Mouse (Mus musculus) midbrain, postnatal 0 days (tissue): ENCODE data around the gene Cnst. TPM values are rescaled to one million over a fixed set of nuclear protein-coding genes. Genes with fewer than 3 reads are reported as not detected.

Experiments used
- ATAC-seq: fragments of 200-750 bp; cut with Nextera tagmentation; 2 replicates; pipeline ENCODE4 v1.8.0; 2017; ENCODE audit warnings: moderate number of reproducible peaks, mild to moderate bottlenecking, moderate TSS enrichment, moderate library complexity; ENCODE audit not compliant: low FRiP score
- DNase-seq: peaks from one replicate; pipeline ENCODE4 v3.0.0-alpha.2; 2015; ENCODE audit warnings: low spot score
- H3K27ac ChIP-seq: fragments of 300-500 bp; sonication (generic); 2 replicates; pipeline ENCODE4 v1.5.1; 2014; ENCODE audit warnings: low read depth, mild to moderate bottlenecking, low read length, mixed read lengths
- H3K27me3 ChIP-seq: fragments of 300-500 bp; sonication (generic); 2 replicates; pipeline ENCODE4 v1.6.1; 2014; ENCODE audit warnings: low read length, control low read depth, mixed read lengths; ENCODE audit not compliant: insufficient read depth
- H3K36me3 ChIP-seq: fragments of 300-500 bp; sonication (generic); 2 replicates; pipeline ENCODE4 v1.6.1; 2014; ENCODE audit warnings: low read length, control low read depth, mixed read lengths; ENCODE audit not compliant: insufficient read depth
- H3K4me1 ChIP-seq: fragments of 300-500 bp; sonication (generic); 2 replicates; pipeline ENCODE4 v1.6.1; 2014; ENCODE audit warnings: mild to moderate bottlenecking, control low read depth, antibody characterized with exemption, low read length, mixed read lengths; ENCODE audit not compliant: insufficient read depth
- H3K4me2 ChIP-seq: fragments of 300-500 bp; sonication (generic); 2 replicates; pipeline ENCODE4 v1.6.1; 2014; ENCODE audit warnings: low read depth, mild to moderate bottlenecking, low read length, mixed read lengths; ENCODE audit not compliant: poor library complexity, severe bottlenecking
- H3K4me3 ChIP-seq: fragments of 300-500 bp; sonication (generic); 2 replicates; pipeline ENCODE4 v1.5.1; 2014; ENCODE audit warnings: low read depth, mild to moderate bottlenecking, low read length, moderate library complexity
- H3K9ac ChIP-seq: fragments of 300-500 bp; sonication (generic); replicated peaks from 2 replicates; pipeline ENCODE4 v1.6.1; 2014; ENCODE audit warnings: mild to moderate bottlenecking, low read length, moderate library complexity, mixed read lengths; ENCODE audit not compliant: poor library complexity, severe bottlenecking
- H3K9me3 ChIP-seq: fragments of 300-500 bp; sonication (generic); 2 replicates; pipeline ENCODE4 v1.6.1; 2016; ENCODE audit warnings: low read length, control low read depth
- CTCF ChIP-seq: IDR thresholded peaks from 2 replicates; pipeline ENCODE4 v1.5.1; 2016; ENCODE audit warnings: antibody characterized with exemption, mild to moderate bottlenecking
- WGBS: fragments of 180-500 bp; shearing (Covaris S2); extraction: QIAGEN DNeasy Blood & Tissue Kit; methylation state at CpG from one replicate; pipeline ENCODE4 v1.1.7; 2014; 5-methylcytosine and 5-hydroxymethylcytosine counted together
- polyA plus RNA-seq: library from polyadenylated mRNA; unstranded; fragments of >200 nt; fragmentation: Nextera tagmentation; extraction: Ambion mirVana; gene quantifications from 2 replicates; pipeline ENCODE4 v1.2.1, GENCODE M21; 2015
- total RNA-seq: library from RNA; depleted of rRNA; stranded (reverse); fragments of >200 nt; gene quantifications from 2 replicates; pipeline ENCODE4 v1.2.3, GENCODE M21; 2014

Cnst gene
- total and polyA plus RNA-seq, 2 experiments from 2014 or later, result 16.5 to 36.8 TPM

DNA sequence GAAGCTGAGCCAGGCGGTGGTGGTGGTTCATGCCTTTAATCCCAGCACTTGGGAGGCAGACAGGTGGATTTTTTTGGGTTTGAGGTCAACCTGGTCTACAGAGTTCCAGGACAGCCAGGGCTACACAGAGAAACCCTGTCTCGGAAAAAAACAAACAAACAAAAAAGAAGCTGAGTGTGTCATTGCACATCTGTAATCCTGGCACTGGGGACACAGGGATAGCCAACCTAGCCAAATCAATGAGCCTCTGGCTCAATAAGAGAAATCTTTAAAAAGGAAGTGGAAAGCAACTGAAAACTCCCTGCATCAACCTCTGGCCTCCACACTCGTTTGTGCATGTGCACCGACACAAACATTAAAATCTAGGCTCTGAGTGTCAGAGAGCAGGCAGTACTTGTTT, 25.5 kb downstream of the Cnst start:
- no peak for TF ChIP-seq CTCF
- ATAC-seq, result no peak
- Histone ChIP-seq H3K9ac (no peak overlapping the region), H3K4me2 (no peak overlapping the region), H3K36me3 (no peaks in the 10 kb centered on the region), H3K9me3 (no peaks in the 10 kb centered on the region), H3K4me3 (no peak overlapping the region), H3K4me1 (no peaks in the 10 kb centered on the region), H3K27me3 (no peaks in the 10 kb centered on the region), H3K27ac (no peak overlapping the region)
- no peak for DNase-seq
- 82% methylated on average over 4 of the region's 4 CpGs for WGBS

DNA sequence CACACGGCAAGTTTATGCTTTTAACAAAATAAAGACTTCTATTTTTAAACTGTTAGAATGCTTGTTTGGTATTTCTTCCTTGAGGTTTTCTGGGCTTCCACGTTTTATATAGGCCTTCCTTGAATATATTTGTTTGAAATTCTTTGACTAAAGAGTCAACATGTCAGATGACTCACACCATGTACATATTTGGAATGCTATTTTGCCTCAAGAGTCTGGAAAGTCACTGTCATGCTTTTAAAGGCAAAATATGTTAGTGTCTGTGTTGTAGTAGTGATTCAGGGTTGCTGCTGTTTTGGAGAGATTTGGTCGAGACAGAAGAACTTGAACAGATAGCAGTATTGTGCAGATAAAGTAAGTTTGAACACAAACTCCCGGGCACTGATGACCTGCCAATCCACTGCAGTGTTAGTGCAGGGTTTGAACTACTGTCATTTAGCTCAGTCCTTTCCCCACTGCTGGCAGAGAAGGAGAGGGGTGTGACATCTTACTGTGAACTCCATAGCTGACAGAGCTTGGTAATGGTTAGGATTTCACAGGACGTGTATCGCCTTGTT, 27.6 kb downstream of the Cnst start:
- no peaks in the 10 kb centered on the region for H3K4me1 ChIP-seq

DNA sequence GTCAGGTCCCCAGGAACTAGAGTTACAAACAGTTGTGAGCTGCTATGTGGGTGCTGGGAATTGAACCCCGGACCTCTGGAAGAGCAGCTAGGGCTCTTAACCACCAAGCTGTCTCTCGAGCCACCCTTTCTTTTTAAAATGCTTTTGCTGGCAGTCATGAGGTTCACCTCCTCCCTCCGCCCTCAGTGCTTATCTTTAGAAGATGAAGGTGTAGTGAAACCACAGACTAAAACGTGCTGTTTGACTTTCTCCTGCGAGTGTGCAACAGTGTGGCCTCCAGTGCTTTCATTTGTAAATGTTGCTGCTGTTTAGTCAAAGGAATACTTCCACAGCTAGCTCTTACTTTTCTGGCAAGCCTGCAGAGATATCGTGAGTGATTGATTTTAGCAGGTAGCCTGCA, 32.5 kb downstream of the Cnst start:
- peaks cover 15% of the 10 kb centered on the region for H3K36me3 ChIP-seq
- H3K4me1 ChIP-seq, result no peaks in the 10 kb centered on the region
- no peak for TF ChIP-seq CTCF
- no peaks in the 10 kb centered on the region for H3K27me3 ChIP-seq
- no peak overlapping the region for H3K27ac ChIP-seq
- DNase-seq, result no peak
- no peak for ATAC-seq
- 76% methylated on average over 6 of the region's 6 CpGs for whole genome bisulfite sequencing
- no peaks in the 10 kb centered on the region for H3K9me3 ChIP-seq
- no peak overlapping the region for H3K4me2 ChIP-seq
- no peak overlapping the region for H3K9ac ChIP-seq
- H3K4me3 ChIP-seq, result no peak overlapping the region

More for the DNA sequence above, 27.6 kb downstream of the Cnst start:
- Histone ChIP-seq H3K27ac (no peak overlapping the region), H3K4me2 (no peak overlapping the region), H3K9me3 (no peaks in the 10 kb centered on the region), H3K9ac (no peak overlapping the region), H3K36me3 (no peaks in the 10 kb centered on the region), H3K4me3 (no peak overlapping the region), H3K27me3 (no peaks in the 10 kb centered on the region)
- DNase-seq, result no peak
- no peak for ATAC-seq
- 91% methylated on average over 6 of the region's 6 CpGs for WGBS
- TF ChIP-seq CTCF, result no peak

DNA sequence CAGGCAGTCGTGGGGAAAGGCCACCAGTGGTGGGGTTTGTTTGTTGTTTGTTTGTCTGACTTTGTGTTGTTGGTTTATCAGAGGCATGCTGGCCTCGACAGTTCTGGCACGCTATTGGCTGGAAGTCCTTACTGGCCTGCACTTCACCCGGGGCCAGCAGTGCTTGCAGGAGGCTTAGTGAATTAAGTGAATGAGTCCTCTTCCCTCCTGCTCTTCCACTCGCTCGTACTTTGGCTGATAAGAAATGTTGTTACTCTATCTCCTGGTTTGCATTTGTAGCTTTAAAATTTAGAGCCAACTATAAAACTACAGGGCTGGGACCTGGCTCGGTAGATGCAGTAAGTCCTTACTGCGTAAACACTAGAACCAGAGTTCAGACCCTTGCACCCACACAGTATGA, 34.0 kb downstream of the Cnst start:
- peaks cover 15% of the 10 kb centered on the region for H3K36me3 ChIP-seq
- H3K4me2 ChIP-seq, result no peak overlapping the region
- H3K9me3 ChIP-seq, result no peaks in the 10 kb centered on the region
- no peak for TF ChIP-seq CTCF
- WGBS, result 84% methylated on average over 8 of the region's 8 CpGs
- ATAC-seq (no peak), DNase-seq (no peak)
- no peaks in the 10 kb centered on the region for H3K4me1 ChIP-seq
- no peak overlapping the region for H3K9ac ChIP-seq
- H3K27me3 ChIP-seq, result no peaks in the 10 kb centered on the region
- no peak overlapping the region for H3K27ac ChIP-seq
- H3K4me3 ChIP-seq, result no peak overlapping the region

DNA sequence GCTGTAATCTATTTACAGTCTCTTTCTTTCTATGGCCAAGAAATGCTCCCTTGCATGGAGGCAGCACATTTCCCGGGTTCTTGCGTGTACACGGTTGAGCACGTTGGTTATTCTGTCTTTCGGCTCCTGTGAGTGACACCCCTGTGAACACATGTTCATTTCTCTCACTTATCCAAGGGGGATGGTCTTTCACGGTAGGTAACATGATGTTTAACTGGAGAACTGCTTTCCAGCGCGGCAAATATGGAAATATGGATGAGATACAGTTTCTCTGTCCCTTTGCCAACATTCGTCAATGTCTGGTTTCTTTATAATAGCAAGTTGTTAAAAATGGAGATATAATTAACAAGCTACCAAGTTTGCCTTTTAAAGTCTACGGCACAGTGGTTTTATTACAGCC, 35.3 kb downstream of the Cnst start:
- ATAC-seq, result no peak

DNA sequence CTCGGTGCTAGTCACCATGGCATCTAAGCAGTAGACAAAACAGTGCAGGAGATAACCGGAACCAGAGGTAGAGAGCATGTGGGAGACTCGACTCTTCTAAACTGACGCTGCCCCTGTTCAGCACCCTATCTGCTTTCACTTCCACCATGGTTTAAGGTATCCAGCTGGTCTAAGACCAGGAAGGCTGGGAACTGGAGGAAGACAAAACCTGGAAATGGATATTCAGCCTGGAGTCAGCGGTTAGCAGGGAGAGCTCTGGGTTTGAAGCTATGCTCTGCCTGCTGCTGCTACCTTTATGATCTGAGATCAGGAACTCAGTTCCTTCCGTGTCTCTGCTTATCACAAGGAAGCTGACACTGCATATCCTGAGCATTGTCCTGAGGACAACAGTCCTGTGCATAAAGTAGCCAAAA, 35.9 kb downstream of the Cnst start:
- no peaks in the 10 kb centered on the region for H3K9me3 ChIP-seq
- no peak overlapping the region for H3K4me2 ChIP-seq
- TF ChIP-seq CTCF, result no peak
- ATAC-seq (no peak), DNase-seq (no peak)
- H3K4me3 ChIP-seq, result no peak overlapping the region
- H3K4me1 ChIP-seq, result no peaks in the 10 kb centered on the region
- H3K9ac ChIP-seq, result no peak overlapping the region
- H3K27me3 ChIP-seq, result no peaks in the 10 kb centered on the region
- H3K27ac ChIP-seq, result no peak overlapping the region
- H3K36me3 ChIP-seq, result peaks cover 15% of the 10 kb centered on the region
- WGBS, result 68% methylated on average over 6 of the region's 6 CpGs

More for the DNA sequence above, 35.3 kb downstream of the Cnst start:
- TF ChIP-seq CTCF, result no peak
- no peak overlapping the region for H3K4me3 ChIP-seq
- 89% methylated on average over 10 of the region's 10 CpGs for WGBS
- H3K27me3 ChIP-seq, result no peaks in the 10 kb centered on the region
- H3K9ac ChIP-seq, result no peak overlapping the region
- DNase-seq, result no peak
- H3K4me1 ChIP-seq, result no peaks in the 10 kb centered on the region
- no peak overlapping the region for H3K27ac ChIP-seq
- no peaks in the 10 kb centered on the region for H3K9me3 ChIP-seq
- H3K4me2 ChIP-seq, result no peak overlapping the region
- H3K36me3 ChIP-seq, result peaks cover 15% of the 10 kb centered on the region
